Mouse (Mus musculus): ENCODE measurements around the gene Fbxl17. TPM values are rescaled to one million over a fixed set of nuclear protein-coding genes. Genes with fewer than 3 reads are reported as not detected.

Fbxl17 gene
- 10 to 100 TPM; 58.0 to 59.9 TPM for total RNA-seq (2021)
- long read RNA-seq, experiment 1, full-length matches to known transcripts, result 115 of 121 reads
- long read RNA-seq, experiment 1, partial matches to known transcripts, result 0 of 121 reads
- long read RNA-seq, experiment 1, other reads (novel, unspliced or antisense), result 6 of 121 reads
- long read RNA-seq, experiment 2, full-length matches to known transcripts, result 92 of 102 reads
- long read RNA-seq, experiment 2, partial matches to known transcripts, result 1 of 102 reads
- long read RNA-seq, experiment 2, other reads (novel, unspliced or antisense), result 9 of 102 reads

- intact Hi-C loops (cut with DNase I), result no loop called here
- peak; percentile 39 to 64 for DNase-seq (ENCODE audit: low spot score in 2 of 2)
Observed at GRCm38 (mm10) chr17:63499636-63500155, at the start of gene Fbxl17. Gene Fbxl17 (minus strand): TSS chr17:63500017.

- intact Hi-C loops (cut with DNase I), result no loop called here
- peak; percentile 26 to 32 for DNase-seq (ENCODE audit: low spot score in 2 of 2)
Observed at GRCm38 (mm10) chr17:63547465-63547864, 47.6 kb upstream of the Fbxl17 start.

- no peak for DNase-seq (ENCODE audit: low spot score in 2 of 2)
- intact Hi-C loops (cut with DNase I), result no loop called here
Observed at GRCm38 (mm10) chr17:63534576-63535265, 34.9 kb upstream of the Fbxl17 start.

- intact Hi-C loops (cut with DNase I), result no loop called here
- DNase-seq (ENCODE audit: low spot score in 2 of 2), result no peak
Observed at GRCm38 (mm10) chr17:63533074-63533836, 33.4 kb upstream of the Fbxl17 start.

- intact Hi-C loops (cut with DNase I), result no loop called here
- no peak for DNase-seq (ENCODE audit: low spot score in 2 of 2)
Observed at GRCm38 (mm10) chr17:63529476-63529875, 29.7 kb upstream of the Fbxl17 start.

- DNase-seq (ENCODE audit: low spot score in 2 of 2), result peak; percentile 61 to 74
- intact Hi-C loops (cut with DNase I), result no loop called here
Observed at GRCm38 (mm10) chr17:63520691-63521090, 20.9 kb upstream of the Fbxl17 start.

GRCm38 (mm10) chr17:63510451-63510850 lies 10.6 kb upstream of the Fbxl17 start:
- no peak for DNase-seq (ENCODE audit: low spot score in 2 of 2)
- intact Hi-C loops (cut with DNase I), result no loop called here

- DNase-seq (ENCODE audit: low spot score in 2 of 2), result no peak
- intact Hi-C loops (cut with DNase I), result no loop called here
Observed at GRCm38 (mm10) chr17:63501091-63501490, 1.3 kb upstream of the Fbxl17 start.

GRCm38 (mm10) chr17:63500156-63500834 lies 478 bp upstream of the Fbxl17 start:
- intact Hi-C loops (cut with DNase I), result no loop called here
- DNase-seq (ENCODE audit: low spot score in 2 of 2), result peak; percentile 76 to 83

GRCm38 (mm10) chr17:63498717-63499635 lies 841 bp downstream of the Fbxl17 start:
- peak in 1 of 2 experiments; percentile 27 for DNase-seq (ENCODE audit: low spot score in 2 of 2)
- intact Hi-C loops (cut with DNase I), result no loop called here

GRCm38 (mm10) chr17:63498182-63498716 lies 1.6 kb downstream of the Fbxl17 start:
- DNase-seq (ENCODE audit: low spot score in 2 of 2), result no peak
- intact Hi-C loops (cut with DNase I), result no loop called here

GRCm38 (mm10) chr17:63497206-63497731 lies 2.5 kb downstream of the Fbxl17 start:
- intact Hi-C loops (cut with DNase I), result no loop called here
- DNase-seq (ENCODE audit: low spot score in 2 of 2), result no peak

GRCm38 (mm10) chr17:63496153-63496552 lies 3.7 kb downstream of the Fbxl17 start:
- DNase-seq (ENCODE audit: low spot score in 2 of 2), result no peak
- intact Hi-C loops (cut with DNase I), result no loop called here

- DNase-seq (ENCODE audit: low spot score in 2 of 2), result no peak
- intact Hi-C loops (cut with DNase I), result no loop called here
Observed at GRCm38 (mm10) chr17:63493876-63494580, 5.8 kb downstream of the Fbxl17 start.

GRCm38 (mm10) chr17:63493274-63493673 lies 6.5 kb downstream of the Fbxl17 start:
- intact Hi-C loops (cut with DNase I), result no loop called here
- DNase-seq (ENCODE audit: low spot score in 2 of 2), result no peak

- intact Hi-C loops (cut with DNase I), result no loop called here
Observed at GRCm38 (mm10) chr17:63492665-63493273, 7.0 kb downstream of the Fbxl17 start.

GRCm38 (mm10) chr17:63489525-63489924 lies 10.3 kb downstream of the Fbxl17 start:
- no peak for DNase-seq (ENCODE audit: low spot score in 2 of 2)
- intact Hi-C loops (cut with DNase I), result no loop called here

More at GRCm38 (mm10) chr17:63492665-63493273, 7.0 kb downstream of the Fbxl17 start:
- DNase-seq (ENCODE audit: low spot score in 2 of 2), result no peak

All from left cerebral cortex, postnatal 14 days (tissue).